Mouse (Mus musculus) spleen, postnatal 4 days (tissue): ENCODE measurements around the gene Gm12695.

Experiments used
- DNase-seq, 2 experiments: peaks; one replicate each; pipeline ENCODE4 v3.0.0; 2022; ENCODE audit warnings: low spot score in 2 of 2

Gene Gm12695

DNA sequence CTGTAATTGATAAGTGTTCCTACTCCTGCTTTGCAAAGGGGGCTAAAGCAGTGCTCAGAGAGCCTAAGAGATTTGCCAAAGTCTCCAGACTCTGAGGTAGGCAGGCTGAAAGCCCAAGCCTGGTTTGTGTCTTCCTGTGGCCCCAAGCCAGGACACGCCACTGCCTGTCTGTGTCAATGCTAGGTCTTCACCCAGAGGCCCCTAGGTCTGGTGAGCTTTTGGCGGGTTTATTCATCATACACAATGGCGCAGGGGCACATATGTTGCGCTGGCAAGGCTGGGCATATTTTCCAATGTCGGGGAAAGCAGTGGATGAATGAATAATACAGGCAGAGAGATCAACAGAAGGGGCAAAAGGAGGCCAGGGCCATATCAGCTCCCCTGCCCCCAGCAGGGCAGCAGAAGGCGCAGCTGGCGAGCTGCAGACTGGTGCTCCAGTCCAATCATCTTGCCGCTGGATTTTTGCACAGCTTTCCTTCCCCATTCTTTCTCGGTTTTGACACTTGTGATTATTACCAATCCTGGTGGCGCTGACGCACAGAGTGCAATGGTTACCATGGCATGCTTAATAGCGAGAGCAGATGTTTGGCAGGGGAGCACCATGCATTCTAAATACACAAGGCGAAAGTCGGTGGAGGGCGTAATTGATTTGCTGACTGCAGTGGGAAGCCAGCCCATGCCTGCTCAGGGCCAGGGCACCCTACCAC, 87.3 kb downstream of the Gm12695 start:
- no peak for DNase-seq

DNA sequence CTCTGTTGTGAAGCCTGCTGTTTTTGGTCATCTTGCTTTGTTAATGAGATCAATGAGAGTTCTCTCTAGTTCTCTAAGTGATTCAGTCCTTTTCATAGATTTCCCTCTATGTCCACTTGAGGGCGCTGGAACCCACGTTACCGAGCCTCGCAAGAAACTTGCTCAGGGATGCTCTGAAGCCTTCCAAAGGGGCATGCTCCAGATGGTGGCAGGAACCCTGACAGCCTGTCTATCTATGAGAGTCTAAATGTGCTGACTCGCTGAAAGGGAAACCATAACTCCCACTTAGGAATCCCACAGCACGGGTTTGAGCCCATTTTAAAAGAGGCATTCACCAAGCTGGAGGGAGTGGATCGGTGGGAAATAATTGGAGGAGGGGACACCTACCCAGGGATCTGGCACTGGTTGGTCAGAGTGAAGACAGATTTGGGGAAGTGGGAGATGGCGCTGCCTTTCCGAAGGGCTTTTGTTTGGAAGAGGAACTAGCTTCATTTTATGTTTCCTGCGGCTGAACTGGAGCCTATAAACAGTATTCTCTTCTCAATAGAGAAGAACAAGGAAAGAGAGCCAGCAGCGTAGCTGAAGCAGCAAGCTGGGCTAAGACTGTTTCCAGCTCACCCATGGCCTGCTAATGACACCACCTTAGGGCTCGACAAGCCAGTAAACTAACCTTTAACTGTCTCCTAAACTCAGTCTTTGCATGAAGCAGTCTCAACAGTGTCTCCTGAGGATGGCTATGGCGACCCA, 88.2 kb downstream of the Gm12695 start:
- no peak for DNase-seq

DNA sequence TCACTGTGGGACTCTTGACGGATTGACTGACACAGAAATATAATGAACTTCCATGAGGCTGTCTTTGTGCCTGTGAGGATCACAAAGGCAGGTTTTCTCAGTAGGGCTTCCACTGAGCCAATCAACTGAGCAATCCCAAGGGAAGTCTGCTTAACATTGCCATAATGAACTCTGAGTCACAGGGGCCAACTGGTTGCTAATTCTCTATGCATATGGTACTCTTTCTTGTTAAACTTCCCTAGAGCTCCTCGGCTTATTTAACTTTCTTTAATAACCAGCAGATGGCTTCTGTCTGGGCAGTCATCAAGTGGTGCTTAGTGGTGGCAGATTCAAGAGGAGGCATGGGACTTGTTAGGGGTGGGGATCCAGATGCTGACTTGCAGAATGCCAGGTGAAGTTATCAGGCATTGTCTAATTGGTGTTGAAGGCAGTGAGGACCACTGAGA, 97.6 kb downstream of the Gm12695 start:
- DNase-seq, result no peak

DNA sequence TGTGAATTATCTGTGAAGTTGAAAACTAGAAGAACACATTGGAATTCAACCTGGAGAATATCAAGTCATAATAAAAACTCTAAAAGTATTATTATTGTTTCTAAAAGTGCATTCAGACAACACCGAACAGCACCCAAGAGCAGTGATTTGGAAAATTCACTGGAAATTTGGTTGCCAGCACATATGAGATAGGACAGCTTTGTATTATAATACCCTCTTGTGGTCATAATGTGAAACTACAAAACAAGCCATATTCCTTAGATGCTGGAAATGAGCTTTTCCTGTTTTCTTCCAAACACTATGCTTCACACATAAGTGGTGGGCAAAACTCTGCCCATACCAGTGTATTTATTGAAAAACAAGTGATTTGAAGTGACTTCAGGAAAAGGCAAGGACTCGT, 101.5 kb downstream of the Gm12695 start:
- DNase-seq, result no peak

DNA sequence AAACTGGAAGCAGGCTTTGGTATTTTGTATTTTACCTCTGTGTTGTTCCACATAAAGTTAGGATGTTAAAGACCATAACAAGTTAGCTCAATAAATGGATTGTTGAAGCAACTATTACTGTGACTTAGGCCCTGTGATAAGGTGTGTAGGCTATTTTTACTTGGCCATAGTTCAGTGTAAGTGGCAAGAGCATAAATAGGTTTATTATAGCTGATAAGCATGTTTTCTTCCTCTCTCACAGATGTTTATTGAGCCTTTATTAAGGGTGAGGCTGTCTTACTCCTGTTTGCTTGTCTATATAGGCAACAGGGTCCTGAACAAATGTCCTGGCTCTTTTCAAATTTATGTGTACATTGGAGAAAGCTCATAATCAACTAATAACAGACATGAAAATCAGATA, 104.0 kb downstream of the Gm12695 start:
- no peak for DNase-seq

DNA sequence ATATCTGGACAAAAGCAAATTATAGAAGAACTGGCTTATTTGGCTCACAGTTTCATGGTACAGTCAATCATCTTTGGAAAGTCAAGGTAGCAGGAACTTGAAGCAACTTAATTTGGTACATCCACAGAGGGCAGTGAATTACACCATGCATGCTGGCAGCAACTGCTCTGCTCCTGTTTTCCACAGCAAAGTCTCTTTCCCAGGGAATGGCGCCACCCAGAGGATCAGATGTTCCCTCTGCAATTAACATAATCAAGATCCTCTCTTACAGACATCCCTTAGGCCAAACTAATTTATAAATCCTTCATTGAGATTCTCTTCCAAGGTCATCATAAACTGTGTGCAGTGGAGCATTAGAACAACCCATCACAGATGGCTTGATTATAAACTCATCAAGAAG, 104.8 kb downstream of the Gm12695 start:
- no peak for DNase-seq
